Mouse (Mus musculus) embryonic facial prominence, embryonic 11.5 days (tissue): ENCODE measurements around the gene Cyfip2. TPM values are rescaled to one million over a fixed set of nuclear protein-coding genes. Genes with fewer than 3 reads are reported as not detected.
"Not testable (repeated sequence)": the region's sequence is repeated elsewhere in the genome, so short reads cannot be mapped to it uniquely, and the experiment has no call there.

Source experiments
- ATAC-seq: fragments of 200-750 bp; cut with Nextera tagmentation; replicated peaks from 2 replicates; pipeline ENCODE4 v1.8.0; 2017; ENCODE audit warnings: low read depth; ENCODE audit not compliant: insufficient number of reproducible peaks, low FRiP score, low TSS enrichment
- DNase-seq: peaks from one replicate; pipeline ENCODE4 v3.0.0-alpha.2; 2015; ENCODE audit warnings: low spot score
- H3K27ac ChIP-seq: fragments of 300-500 bp; sonication (generic); replicated peaks from 2 replicates; pipeline ENCODE4 v1.5.1; 2014; ENCODE audit warnings: mild to moderate bottlenecking, low read depth, low read length, control low read depth
- H3K27me3 ChIP-seq: fragments of 300-500 bp; sonication (generic); 2 replicates; pipeline ENCODE4 v1.6.1; 2014; ENCODE audit warnings: mild to moderate bottlenecking, low read length, moderate library complexity, mixed read lengths; ENCODE audit not compliant: control insufficient read depth, insufficient read depth
- H3K36me3 ChIP-seq: fragments of 300-500 bp; sonication (generic); replicated peaks from 2 replicates; pipeline ENCODE4 v1.6.1; 2014; ENCODE audit warnings: low read depth, mild to moderate bottlenecking, low read length, moderate library complexity, mixed read lengths; ENCODE audit not compliant: control insufficient read depth, insufficient read depth
- H3K4me1 ChIP-seq: fragments of 300-500 bp; sonication (generic); 2 replicates; pipeline ENCODE4 v1.6.1; 2014; ENCODE audit warnings: low read length, mixed read lengths; ENCODE audit not compliant: control insufficient read depth, insufficient read depth
- H3K4me2 ChIP-seq: fragments of 300-500 bp; sonication (generic); 2 replicates; pipeline ENCODE4 v1.6.1; 2014; ENCODE audit warnings: low read depth, mild to moderate bottlenecking, control low read depth, low read length, moderate library complexity
- H3K4me3 ChIP-seq: fragments of 300-500 bp; sonication (generic); 2 replicates; pipeline ENCODE4 v1.5.1; 2014; ENCODE audit warnings: low read depth, low read length, control low read depth
- H3K9ac ChIP-seq: fragments of 300-500 bp; sonication (generic); replicated peaks from 2 replicates; pipeline ENCODE4 v1.6.1; 2014; ENCODE audit warnings: mild to moderate bottlenecking, control low read depth, low read length
- H3K9me3 ChIP-seq: fragments of 300-500 bp; sonication (generic); replicated peaks from 2 replicates; pipeline ENCODE4 v1.6.1; 2016; ENCODE audit warnings: mild to moderate bottlenecking, low read length, inconsistent platforms, mixed read lengths; ENCODE audit not compliant: control insufficient read depth
- WGBS: fragments of 180-500 bp; shearing (Covaris S2); extraction: QIAGEN DNeasy Blood & Tissue Kit; methylation state at CpG from one replicate; pipeline ENCODE4 v1.1.7; 2014; 5-methylcytosine and 5-hydroxymethylcytosine counted together
- polyA plus RNA-seq: library from polyadenylated mRNA; unstranded; fragments of >200 nt; fragmentation: Nextera tagmentation; extraction: Ambion mirVana; gene quantifications from 2 replicates; pipeline ENCODE4 v1.2.1, GENCODE M21; 2014

Cyfip2 gene
- polyA plus RNA-seq, 1 experiment from 2014 or later: 16.8 TPM

- Histone ChIP-seq H3K4me1 (no peaks in the 10 kb centered on the region; the same call in 1 of the 2 replicates), H3K4me3 (no peak overlapping the region), H3K36me3 (no peaks in the 10 kb centered on the region), H3K9ac (no peak overlapping the region), H3K9me3 (no peaks in the 10 kb centered on the region), H3K27me3 (no peaks in the 10 kb centered on the region), H3K4me2 (no peak overlapping the region), H3K27ac (no peak overlapping the region)
- WGBS: 58% methylated on average over 2 of the region's 2 CpGs
- DNase-seq (peak; percentile 59), ATAC-seq (no peak)
Measured at GRCm38 (mm10) chr11:46188283-46188682, 124.4 kb downstream of the Cyfip2 start.

- H3K27me3 ChIP-seq: no peaks in the 10 kb centered on the region
- H3K9ac ChIP-seq: no peak overlapping the region; the same call in 1 of the 2 replicates
- 20% methylated on average over 4 of the region's 4 CpGs for WGBS
- ATAC-seq: 0 out of 2 replicates have a peak, but pooled peaks have one; percentile 39
- H3K9me3 ChIP-seq: no peaks in the 10 kb centered on the region
- H3K4me2 ChIP-seq: no peak overlapping the region
- H3K36me3 ChIP-seq: no peaks in the 10 kb centered on the region
- H3K4me3 ChIP-seq: no peak overlapping the region
- DNase-seq: peak; percentile 71
- no peak overlapping the region for H3K27ac ChIP-seq
- no peaks in the 10 kb centered on the region; the same call in 1 of the 2 replicates for H3K4me1 ChIP-seq
Measured at GRCm38 (mm10) chr11:46185486-46185885, 127.2 kb downstream of the Cyfip2 start.

GRCm38 (mm10) chr11:46184946-46185345 is 127.7 kb downstream of the Cyfip2 start:
- Histone ChIP-seq H3K4me1 (no peaks in the 10 kb centered on the region; the same call in 1 of the 2 replicates), H3K27ac (no peak overlapping the region)
- ATAC-seq: no peak

GRCm38 (mm10) chr11:46182031-46182430 is 130.6 kb downstream of the Cyfip2 start:
- H3K4me3 ChIP-seq, H3K27ac ChIP-seq, H3K27me3 ChIP-seq, H3K36me3 ChIP-seq, DNase-seq, ATAC-seq, H3K4me1 ChIP-seq, H3K9ac ChIP-seq, H3K9me3 ChIP-seq, H3K4me2 ChIP-seq: not testable (repeated sequence)
- WGBS: 88% methylated on average over 1 of the region's 1 CpGs

More at GRCm38 (mm10) chr11:46184946-46185345, 127.7 kb downstream of the Cyfip2 start:
- H3K27me3 ChIP-seq: no peaks in the 10 kb centered on the region
- no peaks in the 10 kb centered on the region for H3K9me3 ChIP-seq
- no peak overlapping the region for H3K4me2 ChIP-seq
- no peak overlapping the region for H3K4me3 ChIP-seq
- no peak overlapping the region for H3K9ac ChIP-seq
- no peaks in the 10 kb centered on the region for H3K36me3 ChIP-seq
- 77% methylated on average over 3 of the region's 3 CpGs for WGBS
- DNase-seq: no peak

GRCm38 (mm10) chr11:46177246-46178043 is 135.2 kb downstream of the Cyfip2 start:
- no peaks in the 10 kb centered on the region for H3K27me3 ChIP-seq
- no peak for ATAC-seq
- H3K36me3 ChIP-seq: no peaks in the 10 kb centered on the region
- H3K9ac ChIP-seq: no peak overlapping the region
- no peak overlapping the region for H3K27ac ChIP-seq
- no peak for DNase-seq
- no peak overlapping the region for H3K4me2 ChIP-seq
- 77% methylated on average over 10 of the region's 10 CpGs for WGBS
- H3K4me1 ChIP-seq: no peaks in the 10 kb centered on the region
- H3K4me3 ChIP-seq: no peak overlapping the region
- H3K9me3 ChIP-seq: no peaks in the 10 kb centered on the region

GRCm38 (mm10) chr11:46176155-46176554 is 136.5 kb downstream of the Cyfip2 start:
- H3K27ac ChIP-seq: no peak overlapping the region
- no peak for ATAC-seq
- H3K4me1 ChIP-seq: no peaks in the 10 kb centered on the region
- no peak overlapping the region for H3K4me3 ChIP-seq
- no peaks in the 10 kb centered on the region for H3K27me3 ChIP-seq
- H3K36me3 ChIP-seq: no peaks in the 10 kb centered on the region
- WGBS: 94% methylated on average over 6 of the region's 6 CpGs
- no peaks in the 10 kb centered on the region for H3K9me3 ChIP-seq
- DNase-seq: no peak
- H3K4me2 ChIP-seq: no peak overlapping the region
- no peak overlapping the region for H3K9ac ChIP-seq

GRCm38 (mm10) chr11:46172128-46172527 is 140.5 kb downstream of the Cyfip2 start:
- Histone ChIP-seq H3K36me3 (no peaks in the 10 kb centered on the region), H3K9me3 (no peaks in the 10 kb centered on the region), H3K27ac (no peak overlapping the region), H3K4me3 (no peak overlapping the region), H3K27me3 (no peaks in the 10 kb centered on the region), H3K9ac (no peak overlapping the region), H3K4me2 (no peak overlapping the region), H3K4me1 (no peaks in the 10 kb centered on the region)
- WGBS: 90% methylated on average over 9 of the region's 9 CpGs
- ATAC-seq (no peak), DNase-seq (no peak)

GRCm38 (mm10) chr11:46169908-46170307 is 142.8 kb downstream of the Cyfip2 start:
- Histone ChIP-seq H3K4me1 (no peaks in the 10 kb centered on the region), H3K4me2 (no peak overlapping the region), H3K4me3 (no peak overlapping the region), H3K36me3 (no peaks in the 10 kb centered on the region), H3K27me3 (peaks cover 2% of the 10 kb centered on the region; the same call in 1 of the 2 replicates), H3K27ac (no peak overlapping the region), H3K9me3 (no peaks in the 10 kb centered on the region), H3K9ac (no peak overlapping the region)
- ATAC-seq (no peak), DNase-seq (no peak)
- 35% methylated on average over 3 of the region's 3 CpGs for WGBS
